Mouse (Mus musculus) liver, embryonic 12.5 days (tissue): Measurements from ENCODE around the gene Cmklr1. TPM values are rescaled to one million over a fixed set of nuclear protein-coding genes. Genes with fewer than 3 reads are reported as not detected.

ENCODE experiments used
- ATAC-seq: fragments of 200-750 bp; cut with Nextera tagmentation; 2 replicates; pipeline ENCODE4 v1.8.0; 2017; ENCODE audit warnings: moderate number of reproducible peaks, mild to moderate bottlenecking, moderate library complexity
- H3K27ac ChIP-seq: fragments of 300-500 bp; sonication (generic); 2 replicates; pipeline ENCODE4 v1.5.1; 2016; ENCODE audit warnings: mild to moderate bottlenecking
- H3K27me3 ChIP-seq: fragments of 300-500 bp; sonication (generic); replicated peaks from 2 replicates; pipeline ENCODE4 v1.6.1; 2016; ENCODE audit warnings: mild to moderate bottlenecking, moderate library complexity
- H3K36me3 ChIP-seq: fragments of 300-500 bp; sonication (generic); 2 replicates; pipeline ENCODE4 v1.6.1; 2016; ENCODE audit warnings: mild to moderate bottlenecking, moderate library complexity
- H3K4me1 ChIP-seq: fragments of 300-500 bp; sonication (generic); 2 replicates; pipeline ENCODE4 v1.6.1; 2016
- H3K4me2 ChIP-seq: fragments of 300-500 bp; sonication (generic); 2 replicates; pipeline ENCODE4 v1.6.1; 2016; ENCODE audit warnings: mild to moderate bottlenecking, moderate library complexity
- H3K4me3 ChIP-seq: fragments of 300-500 bp; sonication (generic); 2 replicates; pipeline ENCODE4 v1.5.1; 2016; ENCODE audit warnings: mild to moderate bottlenecking, moderate library complexity
- H3K9ac ChIP-seq: fragments of 300-500 bp; sonication (generic); 2 replicates; pipeline ENCODE4 v1.6.1; 2016; ENCODE audit warnings: mild to moderate bottlenecking, moderate library complexity
- H3K9me3 ChIP-seq: fragments of 300-500 bp; sonication (generic); replicated peaks from 2 replicates; pipeline ENCODE4 v1.6.1; 2016; ENCODE audit warnings: mild to moderate bottlenecking, moderate library complexity
- WGBS: fragments of 180-500 bp; shearing (Covaris S2); methylation state at CpG from one replicate; pipeline ENCODE4 v1.1.7; 2016; ENCODE audit not compliant: insufficient replicate concordance; 5-methylcytosine and 5-hydroxymethylcytosine counted together
- polyA plus RNA-seq: library from polyadenylated mRNA; unstranded; fragments of >200 nt; fragmentation: Nextera tagmentation; extraction: Ambion mirVana; gene quantifications from 2 replicates; pipeline ENCODE4 v1.2.1, GENCODE M21; 2016

The Cmklr1 gene
- polyA plus RNA-seq, 1 experiment from 2014 or later = 1.7 TPM

DNA sequence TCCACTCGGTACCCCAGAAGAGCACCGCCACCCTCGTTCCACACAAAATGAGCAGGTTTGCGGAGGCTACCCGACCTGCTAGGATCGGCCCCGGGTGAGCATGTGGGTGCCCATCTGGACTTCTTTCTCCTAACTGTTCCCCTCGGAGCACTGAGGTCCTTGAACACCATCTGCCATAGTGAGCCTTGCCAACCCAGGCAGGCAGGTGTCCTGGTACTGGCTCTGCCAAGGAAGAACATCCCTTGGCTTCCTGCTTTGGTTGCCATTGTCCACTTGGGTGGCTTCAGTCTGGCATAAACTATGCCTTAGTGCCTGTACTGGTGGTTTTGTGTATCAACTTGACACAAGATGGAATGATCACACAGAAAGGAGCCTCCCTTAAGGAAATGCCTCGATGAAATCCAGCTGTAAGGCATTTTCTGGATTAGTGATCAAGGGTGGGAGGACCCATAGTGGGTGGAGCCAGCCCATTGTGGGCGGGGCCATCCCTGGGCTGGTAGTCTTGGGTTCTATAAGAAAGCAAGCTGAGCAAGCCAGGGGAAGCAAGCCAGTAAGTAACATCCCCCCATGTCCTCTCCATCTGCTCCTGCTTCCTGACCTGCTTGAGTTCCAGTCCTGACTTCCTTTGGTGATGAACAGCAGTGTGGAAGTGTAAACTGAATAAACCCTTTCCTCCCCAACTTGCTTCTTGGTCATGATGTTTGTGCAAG lies 28.7 kb upstream of the Cmklr1 start:
- no peak overlapping the region for H3K4me3 ChIP-seq
- no peaks in the 10 kb centered on the region for H3K27me3 ChIP-seq
- no peak for ATAC-seq
- no peak overlapping the region for H3K27ac ChIP-seq
- no peaks in the 10 kb centered on the region for H3K36me3 ChIP-seq
- no peak overlapping the region for H3K9ac ChIP-seq
- no peaks in the 10 kb centered on the region for H3K4me1 ChIP-seq
- H3K4me2 ChIP-seq = no peak overlapping the region
- WGBS = 68% methylated on average over 10 of the region's 10 CpGs
- H3K9me3 ChIP-seq = no peaks in the 10 kb centered on the region

DNA sequence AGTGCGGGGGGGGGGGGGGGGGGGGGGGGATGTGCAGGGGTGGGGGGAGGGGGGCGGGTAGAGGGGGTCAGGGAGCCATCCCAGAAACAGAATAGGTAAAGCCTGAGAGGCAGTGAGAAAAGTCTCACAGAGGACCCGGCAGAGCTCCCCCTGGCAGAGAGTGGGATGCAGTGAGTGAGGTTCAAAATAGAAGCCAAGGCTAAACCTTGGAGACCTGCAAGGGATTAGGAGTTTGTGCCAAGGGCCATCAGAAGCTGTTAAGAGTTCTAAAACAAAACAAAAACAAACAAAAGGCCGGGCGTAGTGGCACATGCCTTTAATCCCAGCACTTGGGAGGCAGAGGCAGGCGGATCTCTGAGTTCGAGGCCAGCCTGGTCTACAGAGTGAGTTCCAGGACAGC lies 27.3 kb upstream of the Cmklr1 start:
- Histone ChIP-seq H3K9me3 (no peaks in the 10 kb centered on the region), H3K9ac (no peak overlapping the region), H3K4me3 (no peak overlapping the region), H3K4me2 (no peak overlapping the region), H3K27me3 (no peaks in the 10 kb centered on the region), H3K4me1 (no peaks in the 10 kb centered on the region), H3K36me3 (no peaks in the 10 kb centered on the region), H3K27ac (no peak overlapping the region)
- ATAC-seq = no peak
- WGBS = 61% methylated on average over 6 of the region's 7 CpGs

DNA sequence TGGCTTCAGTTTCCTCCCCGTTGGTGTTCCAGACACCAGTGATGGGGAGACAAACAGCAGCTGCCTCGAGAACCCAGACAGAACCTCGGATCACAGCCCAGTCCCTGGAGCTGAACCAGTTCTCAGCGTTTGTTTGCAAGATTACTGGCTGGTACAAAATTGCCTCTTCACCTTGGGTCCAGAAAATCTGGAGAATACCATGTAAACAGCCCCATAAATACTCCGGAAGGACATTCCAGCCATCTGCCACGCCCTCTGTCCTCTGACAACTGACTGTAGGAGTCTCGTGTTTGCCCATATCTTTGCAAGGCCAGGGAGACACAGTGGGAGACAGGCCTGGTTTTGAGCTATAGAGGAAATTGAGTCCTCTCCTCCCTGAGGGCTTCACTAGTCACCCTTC lies 24.6 kb upstream of the Cmklr1 start:
- H3K36me3 ChIP-seq = no peaks in the 10 kb centered on the region
- 57% methylated on average over 7 of the region's 7 CpGs for WGBS
- H3K9ac ChIP-seq = no peak overlapping the region

DNA sequence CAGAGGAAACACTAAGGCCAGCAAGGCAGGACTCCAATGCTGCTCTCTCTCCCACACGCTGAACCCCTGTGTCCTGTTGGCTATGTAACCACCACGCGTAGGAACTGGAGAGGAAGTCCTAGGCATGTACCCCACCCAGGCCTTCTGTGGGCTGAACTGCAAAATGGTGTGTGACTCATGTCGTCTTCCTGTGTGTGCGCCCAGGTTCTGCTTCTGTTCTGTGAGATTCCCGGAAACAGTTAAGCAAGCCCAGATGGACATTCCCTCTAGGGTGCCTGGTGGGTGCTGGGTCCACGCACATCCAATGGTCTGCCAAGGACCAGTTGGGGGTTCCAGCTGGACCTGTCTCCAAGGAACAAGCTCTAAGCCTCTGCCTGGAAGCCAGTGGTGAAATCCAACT lies 22.2 kb upstream of the Cmklr1 start:
- H3K4me2 ChIP-seq = no peak overlapping the region
- no peak overlapping the region for H3K27ac ChIP-seq
- no peaks in the 10 kb centered on the region for H3K27me3 ChIP-seq
- ATAC-seq = no peak
- WGBS = 25% methylated on average over 7 of the region's 7 CpGs
- H3K4me3 ChIP-seq = no peak overlapping the region
- H3K4me1 ChIP-seq = no peaks in the 10 kb centered on the region
- no peaks in the 10 kb centered on the region; the same call in 1 of the 2 replicates for H3K9me3 ChIP-seq
- H3K9ac ChIP-seq = no peak overlapping the region
- no peaks in the 10 kb centered on the region for H3K36me3 ChIP-seq

More for the DNA sequence above, 24.6 kb upstream of the Cmklr1 start:
- H3K4me1 ChIP-seq = no peaks in the 10 kb centered on the region
- no peak overlapping the region for H3K4me3 ChIP-seq
- no peak for ATAC-seq
- H3K9me3 ChIP-seq = no peaks in the 10 kb centered on the region
- H3K4me2 ChIP-seq = no peak overlapping the region
- no peak overlapping the region for H3K27ac ChIP-seq
- H3K27me3 ChIP-seq = no peaks in the 10 kb centered on the region

DNA sequence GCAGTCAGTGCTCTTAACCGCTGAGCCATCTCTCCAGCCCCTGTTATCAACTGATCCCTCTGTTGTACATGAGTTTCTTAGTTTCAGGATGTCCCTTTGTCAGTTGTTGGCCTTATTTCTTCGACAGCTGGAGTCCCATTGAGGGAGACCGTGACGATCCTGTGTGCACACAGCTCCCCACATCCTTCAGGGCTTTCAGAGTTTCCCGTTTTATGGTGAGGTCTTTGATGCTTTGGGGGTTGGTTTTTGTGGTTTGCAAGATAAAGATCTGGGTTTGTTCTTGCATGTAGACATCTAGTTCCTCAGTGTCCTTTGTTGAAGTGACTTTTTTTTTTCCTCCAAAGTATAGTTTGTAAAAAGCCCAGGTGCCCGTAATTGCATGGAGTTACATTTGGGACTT lies 20.4 kb upstream of the Cmklr1 start:
- H3K9me3 ChIP-seq = no peaks in the 10 kb centered on the region; the same call in 1 of the 2 replicates
- H3K9ac ChIP-seq = no peak overlapping the region
- no peaks in the 10 kb centered on the region for H3K27me3 ChIP-seq
- H3K4me2 ChIP-seq = no peak overlapping the region
- H3K4me3 ChIP-seq = no peak overlapping the region
- WGBS = 17% methylated on average over 6 of the region's 6 CpGs
- H3K36me3 ChIP-seq = no peaks in the 10 kb centered on the region
- no peaks in the 10 kb centered on the region for H3K4me1 ChIP-seq
- no peak for ATAC-seq
- no peak overlapping the region for H3K27ac ChIP-seq

DNA sequence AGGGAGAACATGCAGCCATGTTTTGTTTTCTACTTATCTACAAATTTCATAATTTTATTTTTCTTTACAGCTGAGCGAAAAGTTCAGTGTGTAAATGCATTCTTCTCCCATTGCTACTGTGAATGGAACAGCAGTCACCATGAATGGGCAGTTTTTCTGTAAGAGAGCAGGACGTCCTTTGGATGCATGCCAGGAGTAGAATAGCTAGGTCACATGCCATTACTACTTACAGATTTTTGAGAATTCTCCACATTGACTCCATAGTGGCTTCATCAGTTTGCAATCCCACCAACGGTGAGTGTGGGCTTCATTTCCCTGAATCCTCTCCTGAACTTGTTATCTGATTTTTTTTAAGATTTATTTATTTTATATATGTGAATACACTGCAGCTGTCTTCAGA lies 19.9 kb upstream of the Cmklr1 start:
- H3K9ac ChIP-seq = no peak overlapping the region
- no peaks in the 10 kb centered on the region; the same call in 1 of the 2 replicates for H3K9me3 ChIP-seq
- H3K4me2 ChIP-seq = no peak overlapping the region
- no peak for ATAC-seq
- no peaks in the 10 kb centered on the region for H3K36me3 ChIP-seq
- H3K4me3 ChIP-seq = no peak overlapping the region
- H3K27me3 ChIP-seq = no peaks in the 10 kb centered on the region
- H3K4me1 ChIP-seq = no peaks in the 10 kb centered on the region
- WGBS = 41% methylated on average over 3 of the region's 3 CpGs
- no peak overlapping the region for H3K27ac ChIP-seq

DNA sequence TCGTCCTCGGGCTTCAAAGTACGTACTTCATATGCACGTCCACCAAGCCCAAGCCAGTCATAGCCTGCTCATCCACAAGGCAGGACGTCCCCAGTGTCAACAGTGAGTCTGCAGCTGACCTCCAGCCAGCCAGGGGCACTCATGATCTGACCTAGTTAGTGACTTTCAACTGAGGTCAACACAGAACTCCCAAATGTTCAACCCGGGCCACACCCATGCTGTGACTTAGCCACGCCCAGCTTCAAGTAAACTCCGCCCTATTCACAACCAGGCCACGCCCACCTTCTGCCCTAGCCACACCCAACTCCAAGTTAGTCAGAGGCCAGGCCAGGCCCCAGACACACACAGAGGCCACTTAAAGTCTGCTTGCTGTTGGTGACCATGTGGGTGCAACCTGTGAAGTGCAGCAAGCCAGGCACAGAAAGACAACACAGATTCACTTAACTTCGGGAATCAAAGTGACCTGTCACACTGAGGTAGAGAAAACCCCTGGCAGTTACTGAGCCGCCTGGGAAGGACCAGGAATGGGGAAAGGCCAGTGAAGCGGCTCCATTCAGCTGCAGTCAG lies 14.5 kb upstream of the Cmklr1 start:
- peaks cover 6% of the 10 kb centered on the region for H3K4me1 ChIP-seq
- H3K9me3 ChIP-seq = no peaks in the 10 kb centered on the region; the same call in 1 of the 2 replicates
- no peak overlapping the region for H3K27ac ChIP-seq
- no peak overlapping the region for H3K9ac ChIP-seq
- H3K36me3 ChIP-seq = no peaks in the 10 kb centered on the region
- no peaks in the 10 kb centered on the region for H3K27me3 ChIP-seq
- no peak for ATAC-seq
- no peak overlapping the region for H3K4me3 ChIP-seq
- WGBS = 61% methylated on average over 12 of the region's 12 CpGs
- no peak overlapping the region for H3K4me2 ChIP-seq

DNA sequence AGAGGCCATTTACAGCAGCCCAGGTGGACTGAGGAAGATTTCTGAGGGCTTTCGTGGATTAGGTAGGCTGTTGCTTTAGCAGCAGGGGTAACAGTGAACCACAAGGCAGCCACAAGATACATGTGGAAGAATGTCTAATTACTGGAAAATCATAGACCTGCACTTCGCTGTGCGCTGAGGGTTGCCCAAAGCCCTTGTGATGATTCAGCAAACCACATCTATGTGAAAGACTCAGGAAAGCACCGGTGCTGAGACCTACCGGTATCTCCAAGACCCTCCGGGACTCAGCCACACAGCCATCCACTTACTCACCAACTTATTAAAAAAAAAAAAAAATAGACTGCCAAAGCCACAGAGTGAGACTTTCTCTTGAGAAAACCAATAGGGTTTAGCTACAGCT lies 13.9 kb upstream of the Cmklr1 start:
- Histone ChIP-seq H3K4me1 (peaks cover 6% of the 10 kb centered on the region), H3K9me3 (no peaks in the 10 kb centered on the region; the same call in 1 of the 2 replicates), H3K4me2 (no peak overlapping the region), H3K27me3 (no peaks in the 10 kb centered on the region), H3K4me3 (no peak overlapping the region), H3K9ac (no peak overlapping the region), H3K27ac (no peak overlapping the region), H3K36me3 (no peaks in the 10 kb centered on the region)
- 47% methylated on average over 6 of the region's 6 CpGs for WGBS
- ATAC-seq = no peak

DNA sequence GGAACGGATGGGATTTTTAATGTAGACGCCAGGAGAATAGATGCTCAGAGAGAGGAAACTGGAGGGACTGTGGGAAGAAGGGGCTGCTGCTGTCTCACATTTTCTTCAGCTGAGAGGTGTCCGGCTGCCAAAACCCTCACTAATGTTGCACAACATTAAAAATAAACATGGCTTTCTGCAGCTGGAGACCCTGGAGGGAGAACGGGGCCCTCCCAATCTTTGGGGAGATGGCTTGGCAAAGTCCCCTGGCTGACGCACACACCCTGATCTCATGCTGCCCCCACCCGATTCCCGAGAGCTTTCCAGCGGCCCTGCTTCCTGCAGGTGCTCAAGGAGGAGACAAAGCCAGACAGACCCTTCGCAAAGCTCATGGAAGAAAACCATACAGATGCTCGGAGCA lies 10.6 kb upstream of the Cmklr1 start:
- no peak overlapping the region for H3K4me3 ChIP-seq
- ATAC-seq = no peak
- H3K9ac ChIP-seq = no peak overlapping the region
- H3K4me1 ChIP-seq = peaks cover 6% of the 10 kb centered on the region
- H3K27ac ChIP-seq = no peak overlapping the region
- no peaks in the 10 kb centered on the region for H3K36me3 ChIP-seq
- H3K9me3 ChIP-seq = no peaks in the 10 kb centered on the region
- H3K27me3 ChIP-seq = no peaks in the 10 kb centered on the region
- H3K4me2 ChIP-seq = no peak overlapping the region
- WGBS = 62% methylated on average over 10 of the region's 10 CpGs

DNA sequence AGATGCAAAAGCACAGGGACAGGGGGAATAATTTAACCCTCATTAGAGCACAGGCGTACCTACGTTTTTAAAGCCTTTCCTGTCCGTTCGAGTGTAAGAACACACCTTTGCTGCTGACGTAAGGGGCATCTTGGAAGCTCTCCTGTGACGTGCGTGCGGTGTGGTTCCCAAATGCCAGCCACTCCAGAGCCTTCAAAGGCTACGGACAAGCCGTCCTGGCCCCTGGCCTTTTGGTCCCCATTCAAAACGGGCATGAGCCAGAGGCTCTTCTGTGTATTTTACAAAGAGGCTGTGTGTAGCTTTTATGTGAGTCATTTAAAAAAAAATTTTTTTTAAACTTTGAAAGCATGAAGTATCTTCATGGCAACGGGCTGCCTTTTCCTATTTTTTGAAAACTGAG lies 4.6 kb upstream of the Cmklr1 start:
- Histone ChIP-seq H3K27ac (no peak overlapping the region), H3K9me3 (no peaks in the 10 kb centered on the region), H3K9ac (no peak overlapping the region), H3K36me3 (no peaks in the 10 kb centered on the region), H3K4me2 (no peak overlapping the region), H3K27me3 (peaks cover 25% of the 10 kb centered on the region), H3K4me3 (no peak overlapping the region), H3K4me1 (peaks cover 11% of the 10 kb centered on the region; the same call in 1 of the 2 replicates)
- ATAC-seq = no peak
- WGBS = 74% methylated on average over 12 of the region's 12 CpGs

DNA sequence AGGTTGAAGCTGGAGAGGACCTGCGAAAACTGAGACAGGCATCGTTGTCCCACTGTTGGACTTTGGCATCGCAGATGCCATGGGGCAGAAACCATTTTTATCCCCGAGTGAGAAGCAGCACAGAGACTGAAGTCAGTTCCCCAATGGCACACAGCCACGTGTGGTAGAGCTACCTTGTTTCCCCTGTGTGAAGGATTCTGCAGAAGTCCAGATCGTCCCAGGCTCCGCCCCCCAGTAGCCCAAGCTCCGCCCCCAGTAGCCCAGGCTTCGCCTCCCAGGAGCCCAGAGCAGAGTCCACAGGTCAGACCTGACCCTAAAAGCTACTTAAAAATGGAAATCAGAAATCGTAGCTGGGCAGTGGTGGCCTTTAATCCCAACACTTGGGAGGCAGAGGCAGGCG lies 4.0 kb upstream of the Cmklr1 start:
- no peaks in the 10 kb centered on the region for H3K9me3 ChIP-seq
- no peak overlapping the region for H3K9ac ChIP-seq
- no peak overlapping the region for H3K27ac ChIP-seq
- no peak overlapping the region for H3K4me3 ChIP-seq
- ATAC-seq = no peak
- H3K36me3 ChIP-seq = no peaks in the 10 kb centered on the region
- peaks cover 11% of the 10 kb centered on the region; the same call in 1 of the 2 replicates for H3K4me1 ChIP-seq
- H3K27me3 ChIP-seq = peaks cover 30% of the 10 kb centered on the region
- 59% methylated on average over 11 of the region's 11 CpGs for WGBS
- no peak overlapping the region for H3K4me2 ChIP-seq

DNA sequence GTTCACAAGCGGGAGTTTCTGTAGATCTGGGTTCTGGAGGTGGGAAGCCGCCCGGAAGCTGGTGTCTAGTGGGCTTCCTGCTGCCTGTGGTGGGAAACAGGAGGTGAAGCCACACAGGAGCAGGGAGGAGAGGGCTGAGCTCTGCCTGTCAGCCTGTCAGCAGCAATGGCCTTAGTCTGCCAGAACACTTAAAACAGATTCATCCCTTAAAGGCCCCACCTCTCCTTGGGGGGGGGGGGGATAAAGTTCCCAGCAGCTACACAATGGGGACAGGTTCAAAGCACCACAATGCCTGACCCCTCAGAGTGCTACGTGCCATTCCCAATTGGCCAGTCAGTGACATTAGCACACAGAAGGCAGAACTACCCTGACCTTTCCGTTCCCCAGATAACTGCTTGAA lies 2.0 kb upstream of the Cmklr1 start:
- Histone ChIP-seq H3K4me2 (no peak overlapping the region), H3K36me3 (no peaks in the 10 kb centered on the region), H3K9ac (no peak overlapping the region), H3K4me3 (no peak overlapping the region), H3K27ac (no peak overlapping the region), H3K9me3 (no peaks in the 10 kb centered on the region), H3K27me3 (peaks cover 30% of the 10 kb centered on the region), H3K4me1 (peaks cover 11% of the 10 kb centered on the region; the same call in 1 of the 2 replicates)
- 12% methylated on average over 5 of the region's 5 CpGs for WGBS
- ATAC-seq = no peak
